Mouse (Mus musculus): ENCODE results near the gene Pole2. TPM values are rescaled to one million over a fixed set of nuclear protein-coding genes. Genes with fewer than 3 reads are reported as not detected.

Pole2 gene
- polyA plus RNA-seq, 1 experiment from 2014 or later, result 31.1 TPM

Small RNAs within 50 kb of the gene (microRNA-seq; reads per million reads assigned to microRNA genes)
- not detected for gene Gm47287
- gene Gm47295, result 1.8 reads per million

Other genes starting within 250 kb of the Pole2 start
- 1,522 and 1,647 TPM in 2 replicates for gene Rps29, start 69.0 kb downstream of the Pole2 start, polyA plus RNA-seq (2016; fragmentation: Nextera tagmentation; extraction: Ambion mirVana)
- 21.3 and 24.3 TPM in 2 replicates for gene Lrr1, start 59.4 kb downstream of the Pole2 start, polyA plus RNA-seq (2016; fragmentation: Nextera tagmentation; extraction: Ambion mirVana)
- gene Rpl36al, start 44.1 kb downstream of the Pole2 start, polyA plus RNA-seq (2016; fragmentation: Nextera tagmentation; extraction: Ambion mirVana), result 797 and 813 TPM in 2 replicates
- 48.4 and 51.0 TPM in 2 replicates for gene Mgat2, start 44.0 kb downstream of the Pole2 start, polyA plus RNA-seq (2016; fragmentation: Nextera tagmentation; extraction: Ambion mirVana)
- 28.5 and 29.0 TPM in 2 replicates for gene Gm49383, start 31.1 kb downstream of the Pole2 start, polyA plus RNA-seq (2016; fragmentation: Nextera tagmentation; extraction: Ambion mirVana)
- 8.9 and 9.2 TPM in 2 replicates for gene Dnaaf2, start 29.8 kb downstream of the Pole2 start, polyA plus RNA-seq (2016; fragmentation: Nextera tagmentation; extraction: Ambion mirVana)
- gene Gm49384, start 23.9 kb downstream of the Pole2 start, polyA plus RNA-seq (2016; fragmentation: Nextera tagmentation; extraction: Ambion mirVana), result 28.6 and 29.3 TPM in 2 replicates
- 5.0 and 5.4 TPM in 2 replicates for gene Klhdc1, start 13.0 kb upstream of the Pole2 start, polyA plus RNA-seq (2016; fragmentation: Nextera tagmentation; extraction: Ambion mirVana)
- 122 and 123 TPM in 2 replicates for gene Klhdc2, start 68.5 kb upstream of the Pole2 start, polyA plus RNA-seq (2016; fragmentation: Nextera tagmentation; extraction: Ambion mirVana)
- 56.5 and 57.3 TPM in 2 replicates for gene Nemf, start 129.0 kb upstream of the Pole2 start, polyA plus RNA-seq (2016; fragmentation: Nextera tagmentation; extraction: Ambion mirVana)
- 81.1 and 83.3 TPM in 2 replicates for gene Arf6, start 144.0 kb upstream of the Pole2 start, polyA plus RNA-seq (2016; fragmentation: Nextera tagmentation; extraction: Ambion mirVana)
- 2.1 and 2.3 TPM in 2 replicates for gene Gm9887, start 144.3 kb upstream of the Pole2 start, polyA plus RNA-seq (2016; fragmentation: Nextera tagmentation; extraction: Ambion mirVana)